Mouse (Mus musculus): ENCODE measurements around the gene Dapk1. TPM values are rescaled to one million over a fixed set of nuclear protein-coding genes. Genes with fewer than 3 reads are reported as not detected.

Dapk1 gene
- total RNA-seq, 2 experiments from 2014 or later: 105 to 110 TPM

DNA sequence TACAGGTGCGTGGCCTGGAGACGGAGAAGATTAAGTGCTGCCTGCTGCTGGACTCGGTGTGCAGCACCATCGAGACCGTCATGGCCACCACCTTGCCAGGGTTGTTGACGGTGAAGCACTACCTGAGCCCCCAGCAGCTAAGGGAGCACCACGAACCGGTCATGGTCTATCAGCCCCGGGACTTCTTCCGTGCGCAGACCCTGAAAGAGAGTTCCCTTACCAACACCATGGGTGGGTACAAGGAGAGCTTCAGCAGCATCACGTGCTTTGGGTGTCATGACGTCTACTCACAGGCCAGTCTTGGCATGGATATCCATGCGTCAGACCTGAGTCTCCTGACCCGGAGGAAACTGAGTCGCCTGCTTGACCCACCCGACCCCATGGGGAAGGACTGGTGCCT lies 159.4 kb downstream of the Dapk1 start:
- intact Hi-C loops (cut with DNase I): no loop called here
- no peak for DNase-seq

DNA sequence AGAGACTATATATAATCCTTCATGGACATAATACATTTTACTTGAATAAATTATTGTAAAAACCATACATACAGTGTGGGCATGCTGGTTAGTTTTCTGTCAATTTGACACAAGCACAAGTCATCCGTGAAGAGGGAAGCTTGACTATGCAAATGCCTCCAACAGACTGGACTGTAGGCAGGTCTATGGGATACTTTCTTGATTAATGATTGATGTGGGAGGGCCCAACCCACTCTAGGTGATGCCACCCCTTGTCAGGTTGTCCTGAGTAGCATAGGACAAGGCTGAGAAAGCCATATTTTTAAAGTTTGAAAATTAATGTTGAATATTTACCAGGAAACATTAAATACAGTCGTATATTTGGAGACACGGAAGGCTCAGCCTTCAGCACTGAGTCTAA lies 178.8 kb downstream of the Dapk1 start:
- intact Hi-C loops (cut with DNase I): no loop called here
- DNase-seq: no peak

DNA sequence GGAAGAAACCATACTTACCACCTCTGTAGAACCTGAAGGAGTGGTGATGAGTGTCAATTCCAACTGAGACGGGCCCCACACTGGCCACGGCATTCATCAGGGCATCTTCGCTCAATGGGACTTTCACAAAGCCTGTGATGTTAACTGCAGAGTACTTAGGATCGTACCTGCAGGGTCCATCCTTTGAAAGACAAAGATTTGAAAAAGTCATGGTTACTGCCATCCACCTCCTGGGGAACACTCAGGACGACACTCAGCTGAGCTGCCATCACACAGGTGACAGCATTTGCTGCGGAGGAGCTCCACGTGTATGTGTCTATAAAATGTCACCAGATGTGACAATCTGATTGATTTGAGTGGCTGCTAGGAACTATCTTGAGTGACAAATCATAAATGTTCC lies 181.6 kb downstream of the Dapk1 start:
- DNase-seq: no peak
- intact Hi-C loops (cut with DNase I): no loop called here

DNA sequence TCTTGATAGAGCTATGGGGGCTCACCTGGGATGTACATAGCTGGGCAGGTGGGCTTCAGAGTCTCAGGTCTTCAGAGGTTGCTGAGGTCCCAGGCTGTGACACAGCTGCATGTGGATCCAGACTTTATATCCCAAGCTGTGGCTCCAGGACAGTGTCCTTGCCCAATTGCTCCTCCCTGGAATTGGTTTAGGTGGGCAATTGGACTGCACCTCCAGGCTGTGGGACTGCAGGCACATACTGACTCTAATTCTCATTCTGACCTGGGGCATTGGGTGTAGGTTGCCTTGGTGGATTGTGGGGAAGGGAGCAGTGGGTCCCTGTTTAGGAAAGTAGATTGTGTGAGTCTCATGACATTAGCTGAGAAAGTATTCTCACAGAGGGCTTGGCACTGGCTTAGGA lies 184.5 kb downstream of the Dapk1 start, which contains the start of gene BC051665:
TSS of gene BC051665 (minus strand) at position 101 of the 400 bp plus-strand sequence.
- intact Hi-C loops (cut with DNase I): no loop called here
- no peak for DNase-seq

DNA sequence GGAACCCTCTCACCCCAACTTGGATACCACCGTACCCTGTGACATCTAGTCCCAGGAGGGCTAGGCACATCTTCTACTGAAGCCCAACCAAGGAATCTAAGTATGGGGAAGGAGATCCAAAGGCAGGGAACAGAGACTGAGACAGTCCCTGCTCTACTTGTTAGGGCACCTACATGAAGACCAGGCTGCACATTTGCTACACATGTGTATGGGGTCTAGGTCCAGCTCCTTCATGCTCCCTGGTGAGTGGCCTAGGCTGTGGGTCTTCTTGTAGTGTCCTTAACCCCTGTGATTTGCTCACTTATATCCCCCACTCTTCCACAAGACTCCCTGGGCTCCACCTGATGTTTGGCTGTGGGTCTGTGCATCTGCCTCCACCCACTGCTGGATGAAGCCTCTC lies 187.7 kb downstream of the Dapk1 start:
- no peak for DNase-seq
- intact Hi-C loops (cut with DNase I): no loop called here

DNA sequence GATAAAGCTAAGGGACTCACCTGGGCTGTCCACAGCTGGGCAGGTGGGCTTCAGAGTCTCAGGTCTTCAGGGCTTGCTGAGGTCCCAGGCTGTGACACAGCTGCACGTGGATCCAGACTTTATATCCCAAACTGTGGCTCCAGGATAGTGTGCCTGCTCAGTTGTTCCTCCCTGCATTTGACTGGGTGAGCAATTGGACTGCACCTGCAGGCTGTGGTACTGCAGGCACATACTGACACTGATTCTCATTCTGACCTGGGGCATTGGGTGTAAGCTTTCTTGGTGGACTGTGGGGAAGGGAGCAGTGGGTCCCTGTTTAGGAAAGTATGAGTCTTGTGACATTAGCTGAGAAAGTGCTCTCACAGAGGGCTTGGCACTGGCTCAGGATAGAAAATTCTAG lies 201.0 kb downstream of the Dapk1 start, which contains the start of gene Ctsll3:
TSS of gene Ctsll3 (minus strand) at position 101 of the 400 bp plus-strand sequence.
- intact Hi-C loops (cut with DNase I): no loop called here

DNA sequence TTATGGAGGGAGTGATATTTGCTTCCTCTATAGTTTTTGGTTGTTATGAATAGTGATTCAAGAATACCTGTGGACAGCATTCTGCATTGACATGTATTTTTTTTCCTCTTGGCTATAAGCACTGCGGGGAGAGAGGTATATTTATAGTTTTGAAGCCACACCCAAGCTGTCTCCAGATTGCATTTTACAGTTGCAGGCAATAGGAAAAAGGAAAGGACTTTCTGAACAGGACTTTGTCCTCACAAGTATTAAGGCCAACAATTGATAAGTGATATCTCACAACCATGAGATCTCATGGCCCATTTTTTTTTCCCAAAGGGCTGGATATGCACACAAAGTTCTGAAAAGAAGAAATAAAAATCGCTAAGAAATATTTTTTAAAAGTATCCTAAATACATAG lies 207.9 kb downstream of the Dapk1 start:
- DNase-seq: no peak

More for the DNA sequence above, 201.0 kb downstream of the Dapk1 start, which contains the start of gene Ctsll3:
- DNase-seq: no peak

DNA sequence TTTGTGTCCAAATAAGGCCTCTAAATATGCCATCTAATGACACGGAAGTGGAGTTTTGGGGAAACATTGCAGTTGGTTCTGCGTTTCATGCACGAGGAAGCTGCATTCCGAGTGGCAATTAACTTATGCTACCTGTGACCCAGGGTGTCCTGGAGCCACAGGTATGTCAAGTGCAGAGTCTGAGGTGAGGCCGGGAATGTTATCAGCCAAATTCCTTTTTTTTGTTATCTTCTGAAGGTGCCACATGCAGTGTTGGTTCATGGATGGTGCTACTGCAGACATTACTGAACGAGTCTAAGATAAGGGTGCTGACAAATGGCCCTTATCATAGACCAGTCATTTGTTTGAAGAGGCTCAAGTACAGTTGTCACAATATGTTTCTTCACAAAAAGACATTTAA lies 211.0 kb downstream of the Dapk1 start:
- intact Hi-C loops (cut with DNase I): no loop called here
- no peak for DNase-seq

More for the DNA sequence above, 207.9 kb downstream of the Dapk1 start:
- intact Hi-C loops (cut with DNase I): no loop called here

Other genes starting within 250 kb of the Dapk1 start
- not detected for gene BC051665, start 184.4 kb downstream of the Dapk1 start, total RNA-seq (2021)
- not detected for gene Ctsll3, start 200.9 kb downstream of the Dapk1 start, total RNA-seq (2021)

Data from left cerebral cortex, postnatal 4 days (tissue).